23 mouse cellular contexts compared by ENCODE assay signal in the genomic region with DNA sequence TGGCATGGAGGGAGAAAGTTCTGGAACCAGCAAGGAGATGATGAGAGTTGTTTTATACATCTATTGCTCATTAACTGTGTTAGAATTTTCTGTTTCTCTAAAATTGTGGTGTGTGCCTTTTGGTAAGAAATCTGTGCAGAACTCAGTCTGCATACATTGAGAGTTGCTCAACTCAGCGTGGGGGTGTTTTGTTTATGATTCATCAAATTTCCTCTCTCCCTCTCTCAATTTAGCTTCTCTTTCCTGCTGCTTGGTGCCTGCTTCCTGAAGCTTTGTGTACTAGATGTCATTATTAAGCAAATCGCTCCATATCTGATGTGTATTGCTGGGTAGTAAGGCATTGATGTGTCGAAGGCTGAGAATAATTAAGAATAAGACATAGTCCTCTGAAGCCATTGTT.
DNase-seq lines count a peak whose midpoint lies in the region; ATAC-seq and TF ChIP-seq lines count a peak whose summit lies in the region.
"Had no signal": no experiment of that assay in that cellular context is flagged by ENCODE, and none has a peak within 500 bp of the region (broad histone marks: within the 10 kb centered on the region; RNA-seq: fewer than 3 reads in every experiment).

No protein-coding gene starts in this region.

- no peak overlapping the region for H3K9ac ChIP-seq in forebrain, embryonic 16.5 days (replicated peaks; ENCODE audit: low read depth, low read length)
- H3K9ac ChIP-seq: embryonic facial prominence, embryonic 12.5 days; forebrain, embryonic 13.5 days; heart, embryonic 13.5 days; midbrain, embryonic 13.5 days had no signal

- 0 out of 2 replicates have a peak overlapping the region, but pooled peaks have one; percentile 24 for H3K27ac ChIP-seq in left cerebral cortex, adult 2 months
- peak overlapping the region; percentile 93 for H3K27ac ChIP-seq in bone marrow macrophage, adult 2 months (ENCODE audit: insufficient read depth, low read depth, low read length)
- H3K27ac ChIP-seq in forebrain, embryonic 16.5 days (ENCODE audit: low read length) = no peak overlapping the region
- H3K27ac ChIP-seq: embryonic facial prominence, embryonic 12.5 days; forebrain, embryonic 13.5 days; heart, embryonic 13.5 days; hindbrain, postnatal 0 days; midbrain, embryonic 13.5 days had no signal

- H3K36me3 ChIP-seq in forebrain, embryonic 16.5 days (ENCODE audit: control insufficient read depth, insufficient read depth) = no peaks in the 10 kb centered on the region
- H3K36me3 ChIP-seq: embryonic facial prominence, embryonic 12.5 days; heart, embryonic 13.5 days; midbrain, embryonic 13.5 days had no signal

- intact Hi-C loops in left cerebral cortex, adult 2 months (cut with DNase I) = loop anchor here (2.0 kb wide), 1 partner anchor 41 kb away; no protein-coding TSS in a partner anchor

- ATAC-seq in megakaryocyte progenitor cell, adult 5-6 weeks (replicated peaks; ENCODE audit: poor library complexity) = 0 out of 2 replicates have a peak, but pooled peaks have one; percentile 14
- no peak for ATAC-seq in forebrain, embryonic 16.5 days
- ATAC-seq: forebrain, embryonic 13.5 days; hindbrain, postnatal 0 days; intestine, embryonic 16.5 days; lung, postnatal 0 days; midbrain, embryonic 13.5 days; Patski had no signal

- peaks cover 44% of the 10 kb centered on the region for H3K4me1 ChIP-seq in bone marrow macrophage, adult 2 months (ENCODE audit: control insufficient read depth, insufficient read depth, low read length)
- peaks cover 4% of the 10 kb centered on the region; the same call in 1 of the 2 replicates for H3K4me1 ChIP-seq in forebrain, embryonic 16.5 days (replicated peaks; ENCODE audit: control insufficient read depth, insufficient read depth, low read length)
- H3K4me1 ChIP-seq: embryonic facial prominence, embryonic 12.5 days; forebrain, embryonic 13.5 days; midbrain, embryonic 13.5 days had no signal

- no peak overlapping the region for H3K4me2 ChIP-seq in forebrain, embryonic 16.5 days (ENCODE audit: low read length)
- H3K4me2 ChIP-seq: embryonic facial prominence, embryonic 12.5 days; forebrain, embryonic 13.5 days; heart, embryonic 13.5 days; midbrain, embryonic 13.5 days had no signal

- no peak overlapping the region for H3K4me3 ChIP-seq in left cerebral cortex, adult 2 months
- no peak overlapping the region for H3K4me3 ChIP-seq in bone marrow macrophage, adult 2 months (ENCODE audit: insufficient read depth, low read length)
- no peak overlapping the region for H3K4me3 ChIP-seq in forebrain, embryonic 16.5 days (replicated peaks; ENCODE audit: low read length)
- H3K4me3 ChIP-seq: embryonic facial prominence, embryonic 12.5 days; erythroblast, embryonic 14.5 days; forebrain, embryonic 13.5 days; heart, embryonic 13.5 days; megakaryocyte, embryonic 14.5 days; midbrain, embryonic 13.5 days had no signal

- DNase-seq in frontal cortex, adult 2 months (ENCODE audit: extremely low spot score in 1 of 2, low spot score in 1 of 2) = peak; percentile 22 to 64
- DNase-seq in frontal cortex, postnatal 36 days (ENCODE audit: low spot score in 2 of 2) = no peak
- DNase-seq in left cerebral cortex, adult 2 months (ENCODE audit: extremely low spot score in 1 of 2, low spot score in 2 of 2) = no peak
- DNase-seq in left cerebral cortex, adult 18-20 months (ENCODE audit: low spot score in 2 of 2) = no peak
- DNase-seq: cerebellum, adult 2 months; heart, postnatal 14 days; kidney, adult 9 months; kidney, postnatal 14 days; right cerebral cortex, postnatal 25 days; thymus, postnatal 25 days had no signal

- no peak for TF ChIP-seq POLR2A in bone marrow macrophage, adult 2 months (IDR thresholded peaks at IDR 0.05; ENCODE audit: borderline replicate concordance, low read depth, low read length)

- H3K9me3 ChIP-seq in forebrain, embryonic 16.5 days (ENCODE audit: control insufficient read depth, low read length) = no peaks in the 10 kb centered on the region
- H3K9me3 ChIP-seq: embryonic facial prominence, embryonic 12.5 days; forebrain, embryonic 13.5 days; heart, embryonic 13.5 days; midbrain, embryonic 13.5 days had no signal

- H3K27me3 ChIP-seq in forebrain, embryonic 16.5 days (replicated peaks; ENCODE audit: control insufficient read depth, insufficient read depth, low read length) = no peaks in the 10 kb centered on the region
- H3K27me3 ChIP-seq: embryonic facial prominence, embryonic 12.5 days; forebrain, embryonic 13.5 days; heart, embryonic 13.5 days; midbrain, embryonic 13.5 days; Patski had no signal

- 72% methylated on average over 3 of the region's 3 CpGs for WGBS in forebrain, embryonic 16.5 days

- TF ChIP-seq CTCF in left cerebral cortex, adult 2 months (IDR thresholded peaks at IDR 0.05) = no peak
- no peak for TF ChIP-seq CTCF in bone marrow macrophage, adult 2 months (IDR thresholded peaks at IDR 0.05; ENCODE audit: low read depth, low read length)

Comparison
In these comparisons a context has a peak if more than half of its experiments do, and no peak if none do; other contexts are left out.
1. DNase-seq: peak in frontal cortex, adult 2 months (2 of 2); none in frontal cortex, postnatal 36 days (0 of 2), left cerebral cortex, adult 2 months (0 of 2) and left cerebral cortex, adult 18-20 months (0 of 2).